Mouse (Mus musculus): Measurements from ENCODE around the gene Fam168b.

DNA sequence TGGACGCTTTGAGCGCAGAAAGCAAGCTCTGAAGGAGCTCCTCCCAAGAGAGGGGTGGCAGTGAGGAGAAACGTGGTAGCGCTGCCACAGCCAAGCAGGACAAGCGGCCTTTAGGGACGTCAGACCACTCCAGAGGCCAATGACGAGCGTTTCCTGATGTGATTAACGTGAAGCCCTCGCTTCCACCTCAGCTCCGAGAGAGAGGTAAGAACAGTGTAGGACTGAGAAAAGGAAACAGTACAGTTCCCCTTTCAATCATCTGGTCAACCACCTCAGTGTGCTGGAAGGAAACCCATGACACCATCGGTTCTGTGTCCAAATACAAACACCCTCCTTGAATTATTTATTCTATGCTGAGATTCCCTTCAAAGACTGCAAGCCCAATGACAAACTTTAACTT, 3.6 kb downstream of the Fam168b start:
- TF ChIP-seq EP300 (IDR thresholded peaks at IDR 0.05; ENCODE audit: insufficient read depth, low read depth, low read length) (no peak), CTCF (IDR thresholded peaks at IDR 0.05; ENCODE audit: low read depth, low read length) (no peak), POLR2A (IDR thresholded peaks at IDR 0.05; ENCODE audit: insufficient read depth, low read length) (no peak)
